Mouse (Mus musculus) liver, embryonic 16.5 days (tissue): ENCODE results near the gene BC030499. TPM values are rescaled to one million over a fixed set of nuclear protein-coding genes. Genes with fewer than 3 reads are reported as not detected.

ENCODE experiments used
- ATAC-seq: fragments of 200-750 bp; cut with Nextera tagmentation; 2 replicates; pipeline ENCODE4 v1.8.0; 2017; ENCODE audit warnings: low read depth, mild to moderate bottlenecking, moderate number of reproducible peaks, moderate library complexity
- H3K27ac ChIP-seq: fragments of 300-500 bp; sonication (generic); 2 replicates; pipeline ENCODE4 v1.5.1; 2014; ENCODE audit warnings: mild to moderate bottlenecking, low read length
- H3K27me3 ChIP-seq: fragments of 300-500 bp; sonication (generic); 2 replicates; pipeline ENCODE4 v1.6.1; 2014; ENCODE audit warnings: low read depth, low read length, mixed read lengths; ENCODE audit not compliant: control insufficient read depth, insufficient read depth
- H3K36me3 ChIP-seq: fragments of 300-500 bp; sonication (generic); 2 replicates; pipeline ENCODE4 v1.6.1; 2014; ENCODE audit warnings: mild to moderate bottlenecking; ENCODE audit not compliant: control insufficient read depth, insufficient read depth
- H3K4me1 ChIP-seq: fragments of 300-500 bp; sonication (generic); 2 replicates; pipeline ENCODE4 v1.6.1; 2014; ENCODE audit warnings: low read depth, low read length, mixed read lengths; ENCODE audit not compliant: control insufficient read depth
- H3K4me2 ChIP-seq: fragments of 300-500 bp; sonication (generic); 2 replicates; pipeline ENCODE4 v1.6.1; 2014; ENCODE audit warnings: low read depth, low read length, mixed read lengths
- H3K4me3 ChIP-seq: fragments of 300-500 bp; sonication (generic); 2 replicates; pipeline ENCODE4 v1.5.1; 2014; ENCODE audit warnings: low read depth, mild to moderate bottlenecking, low read length
- H3K9ac ChIP-seq: fragments of 300-500 bp; sonication (generic); 2 replicates; pipeline ENCODE4 v1.6.1; 2014; ENCODE audit warnings: low read depth, low read length
- H3K9me3 ChIP-seq: fragments of 300-500 bp; sonication (generic); replicated peaks from 2 replicates; pipeline ENCODE4 v1.6.1; 2016; ENCODE audit warnings: low read length; ENCODE audit not compliant: control insufficient read depth
- WGBS: fragments of 180-500 bp; shearing (Covaris S2); extraction: QIAGEN DNeasy Blood & Tissue Kit; methylation state at CpG from one replicate; pipeline ENCODE4 v1.1.7; 2014; ENCODE audit not compliant: insufficient replicate concordance; 5-methylcytosine and 5-hydroxymethylcytosine counted together
- polyA plus RNA-seq: library from polyadenylated mRNA; unstranded; fragments of >200 nt; fragmentation: Nextera tagmentation; extraction: Ambion mirVana; gene quantifications from 2 replicates; pipeline ENCODE4 v1.2.1, GENCODE M21; 2015

Gene BC030499
- polyA plus RNA-seq, 1 experiment from 2014 or later, result 0.13 TPM

GRCm38 (mm10) chr11:78322860-78323259 is 32.2 kb downstream of the BC030499 start, which contains the start of gene Aldoc:
Gene Aldoc (plus strand): TSS chr11:78322968.
- Histone ChIP-seq H3K27ac (peak within 1 kb of the TSS; percentile 72), H3K27me3 (no peaks in the 10 kb centered on the region), H3K4me1 (peaks cover 17% of the 10 kb centered on the region), H3K9me3 (no peaks in the 10 kb centered on the region), H3K36me3 (peaks cover 42% of the 10 kb centered on the region), H3K9ac (peak within 1 kb of the TSS; percentile 45), H3K4me3 (peak within 1 kb of the TSS; percentile 43), H3K4me2 (peak within 1 kb of the TSS; percentile 47)
- ATAC-seq, result peak; percentile 99
- WGBS, result 4% methylated on average over 15 of the region's 15 CpGs

- H3K4me2 ChIP-seq, result no peak overlapping the region
- peaks cover 29% of the 10 kb centered on the region for H3K36me3 ChIP-seq
- ATAC-seq, result no peak
- 80% methylated on average over 15 of the region's 15 CpGs for WGBS
- no peaks in the 10 kb centered on the region for H3K27me3 ChIP-seq
- no peak overlapping the region for H3K4me3 ChIP-seq
- no peak overlapping the region for H3K9ac ChIP-seq
- H3K27ac ChIP-seq, result no peak overlapping the region
- H3K4me1 ChIP-seq, result peaks cover 22% of the 10 kb centered on the region
- H3K9me3 ChIP-seq, result no peaks in the 10 kb centered on the region
Measured at GRCm38 (mm10) chr11:78324000-78324785, 33.6 kb downstream of the BC030499 start.

GRCm38 (mm10) chr11:78324965-78325364 is 34.3 kb downstream of the BC030499 start:
- no peak overlapping the region for H3K27ac ChIP-seq
- no peaks in the 10 kb centered on the region for H3K9me3 ChIP-seq
- H3K36me3 ChIP-seq, result peaks cover 23% of the 10 kb centered on the region
- H3K4me1 ChIP-seq, result peaks cover 24% of the 10 kb centered on the region
- H3K4me2 ChIP-seq, result no peak overlapping the region
- no peaks in the 10 kb centered on the region for H3K27me3 ChIP-seq
- H3K4me3 ChIP-seq, result no peak overlapping the region
- H3K9ac ChIP-seq, result no peak overlapping the region
- ATAC-seq, result no peak
- 87% methylated on average over 12 of the region's 12 CpGs for WGBS

- H3K4me3 ChIP-seq, result no peak overlapping the region
- 81% methylated on average over 4 of the region's 4 CpGs for WGBS
- peaks cover 1% of the 10 kb centered on the region; the same call in 1 of the 2 replicates for H3K36me3 ChIP-seq
- H3K9me3 ChIP-seq, result no peaks in the 10 kb centered on the region
- peaks cover 21% of the 10 kb centered on the region for H3K4me1 ChIP-seq
- no peak for ATAC-seq
- no peaks in the 10 kb centered on the region for H3K27me3 ChIP-seq
- H3K27ac ChIP-seq, result no peak overlapping the region
- H3K9ac ChIP-seq, result no peak overlapping the region
- H3K4me2 ChIP-seq, result no peak overlapping the region
Measured at GRCm38 (mm10) chr11:78327215-78327614, 36.6 kb downstream of the BC030499 start.

- peak within 1 kb of the TSS; percentile 91 for H3K4me2 ChIP-seq
- peaks cover 15% of the 10 kb centered on the region for H3K4me1 ChIP-seq
- no peaks in the 10 kb centered on the region for H3K27me3 ChIP-seq
- H3K36me3 ChIP-seq, result no peaks in the 10 kb centered on the region
- peak within 1 kb of the TSS; percentile 79 for H3K4me3 ChIP-seq
- ATAC-seq, result peak; percentile 98
- WGBS, result 8% methylated on average over 37 of the region's 37 CpGs
- peak within 1 kb of the TSS; percentile 35; the same call in 1 of the 2 replicates for H3K27ac ChIP-seq
- no peaks in the 10 kb centered on the region for H3K9me3 ChIP-seq
- H3K9ac ChIP-seq, result peak within 1 kb of the TSS; percentile 81
Measured at GRCm38 (mm10) chr11:78327634-78328511, 37.2 kb downstream of the BC030499 start, which contains the start of gene Pigs. Gene Pigs (plus strand): TSS chr11:78328415.

GRCm38 (mm10) chr11:78328512-78329056 is 37.9 kb downstream of the BC030499 start:
- H3K9me3 ChIP-seq, result no peaks in the 10 kb centered on the region
- peaks cover 8% of the 10 kb centered on the region for H3K4me1 ChIP-seq
- WGBS, result 1% methylated on average over 41 of the region's 41 CpGs
- H3K4me2 ChIP-seq, result peak overlapping the region; percentile 91
- peak overlapping the region; percentile 81 for H3K9ac ChIP-seq
- H3K27ac ChIP-seq, result no peak overlapping the region
- H3K36me3 ChIP-seq, result no peaks in the 10 kb centered on the region
- ATAC-seq, result peak; percentile 55
- H3K27me3 ChIP-seq, result no peaks in the 10 kb centered on the region
- H3K4me3 ChIP-seq, result peak overlapping the region; percentile 79

GRCm38 (mm10) chr11:78332676-78333075 is 42.0 kb downstream of the BC030499 start:
- H3K4me1 ChIP-seq, result peaks cover 8% of the 10 kb centered on the region
- WGBS, result 89% methylated on average over 12 of the region's 12 CpGs
- no peak overlapping the region for H3K9ac ChIP-seq
- no peak for ATAC-seq
- H3K27ac ChIP-seq, result no peak overlapping the region
- H3K4me3 ChIP-seq, result no peak overlapping the region
- H3K9me3 ChIP-seq, result no peaks in the 10 kb centered on the region
- no peaks in the 10 kb centered on the region for H3K27me3 ChIP-seq
- no peak overlapping the region for H3K4me2 ChIP-seq
- H3K36me3 ChIP-seq, result no peaks in the 10 kb centered on the region

GRCm38 (mm10) chr11:78333992-78334391 is 43.4 kb downstream of the BC030499 start:
- Histone ChIP-seq H3K9ac (no peak overlapping the region), H3K27me3 (no peaks in the 10 kb centered on the region), H3K27ac (no peak overlapping the region), H3K36me3 (no peaks in the 10 kb centered on the region), H3K4me1 (peaks cover 4% of the 10 kb centered on the region), H3K4me2 (no peak overlapping the region), H3K4me3 (no peak overlapping the region), H3K9me3 (no peaks in the 10 kb centered on the region)
- 72% methylated on average over 5 of the region's 5 CpGs for WGBS
- no peak for ATAC-seq
